Mouse (Mus musculus) erythroblast, embryonic 14.5 days (primary cell): ENCODE measurements around the gene Nrip1.

ENCODE experiments used
- GATA1 ChIP-seq: IDR thresholded peaks from 2 replicates; pipeline ENCODE4 v1.6.1; 2012; ENCODE audit warnings: low read length, inconsistent platforms, mixed read lengths
- TAL1 ChIP-seq: IDR thresholded peaks from 3 replicates; pipeline ENCODE4 v1.6.1; 2012; ENCODE audit warnings: low read length, inconsistent platforms, mixed read lengths

GRCm38 (mm10) chr16:76422531-76422930 is 48.9 kb upstream of the Nrip1 start:
- no peak for TF ChIP-seq TAL1
- no peak for TF ChIP-seq GATA1
